Mouse (Mus musculus) bone marrow, adult 2 months (tissue): Measurements from ENCODE around the gene Thap2.

ENCODE experiments used
- CTCF ChIP-seq: fragments of 200-500 bp; IDR thresholded peaks from 2 replicates; pipeline ENCODE4 v1.5.1; 2011; ENCODE audit warnings: low read length, control low read depth; ENCODE audit not compliant: control insufficient read depth, insufficient read depth
- POLR2A ChIP-seq: fragments of 200-500 bp; IDR thresholded peaks from 2 replicates; pipeline ENCODE4 v1.6.1; 2011; ENCODE audit warnings: low read depth, mild to moderate bottlenecking, control low read depth, low read length, borderline replicate concordance; ENCODE audit not compliant: control insufficient read depth

GRCm38 (mm10) chr10:115339820-115340328, 44.4 kb downstream of the Thap2 start:
- TF ChIP-seq CTCF (no peak), POLR2A (no peak)
